Mouse (Mus musculus) kidney, embryonic 15.5 days (tissue): ENCODE results near the gene Magi1. TPM values are rescaled to one million over a fixed set of nuclear protein-coding genes. Genes with fewer than 3 reads are reported as not detected.

Experiments used
- ATAC-seq: fragments of 200-750 bp; cut with Nextera tagmentation; replicated peaks from 2 replicates; pipeline ENCODE4 v1.8.0; 2017; ENCODE audit warnings: moderate TSS enrichment; ENCODE audit not compliant: low FRiP score
- H3K27ac ChIP-seq: fragments of 300-500 bp; sonication (generic); 2 replicates; pipeline ENCODE4 v1.5.1; 2015; ENCODE audit warnings: mild to moderate bottlenecking, inconsistent platforms
- H3K27me3 ChIP-seq: fragments of 300-500 bp; sonication (generic); 2 replicates; pipeline ENCODE4 v1.6.1; 2015; ENCODE audit warnings: inconsistent platforms
- H3K36me3 ChIP-seq: fragments of 300-500 bp; sonication (generic); 2 replicates; pipeline ENCODE4 v1.6.1; 2015; ENCODE audit warnings: inconsistent platforms
- H3K4me1 ChIP-seq: fragments of 300-500 bp; sonication (generic); 2 replicates; pipeline ENCODE4 v1.6.1; 2015; ENCODE audit warnings: inconsistent platforms
- H3K4me2 ChIP-seq: fragments of 300-500 bp; sonication (generic); 2 replicates; pipeline ENCODE4 v1.6.1; 2015; ENCODE audit warnings: moderate library complexity, mild to moderate bottlenecking, inconsistent platforms
- H3K4me3 ChIP-seq: fragments of 300-500 bp; sonication (generic); replicated peaks from 2 replicates; pipeline ENCODE4 v1.5.1; 2015; ENCODE audit warnings: mild to moderate bottlenecking, inconsistent platforms
- H3K9ac ChIP-seq: fragments of 300-500 bp; sonication (generic); 2 replicates; pipeline ENCODE4 v1.6.1; 2015; ENCODE audit warnings: mild to moderate bottlenecking, inconsistent platforms
- H3K9me3 ChIP-seq: fragments of 300-500 bp; sonication (generic); replicated peaks from 2 replicates; pipeline ENCODE4 v1.6.1; 2016; ENCODE audit warnings: inconsistent platforms
- WGBS: fragments of 180-500 bp; shearing (Covaris S2); methylation state at CpG from one replicate; pipeline ENCODE4 v1.1.7; 2015; ENCODE audit warnings: mixed read lengths; 5-methylcytosine and 5-hydroxymethylcytosine counted together
- polyA plus RNA-seq: library from polyadenylated mRNA; unstranded; fragments of >200 nt; fragmentation: Nextera tagmentation; extraction: Ambion mirVana; gene quantifications from 2 replicates; pipeline ENCODE4 v1.2.1, GENCODE M21; 2015

Magi1 gene
- polyA plus RNA-seq, 1 experiment from 2014 or later, result 9.8 TPM

DNA sequence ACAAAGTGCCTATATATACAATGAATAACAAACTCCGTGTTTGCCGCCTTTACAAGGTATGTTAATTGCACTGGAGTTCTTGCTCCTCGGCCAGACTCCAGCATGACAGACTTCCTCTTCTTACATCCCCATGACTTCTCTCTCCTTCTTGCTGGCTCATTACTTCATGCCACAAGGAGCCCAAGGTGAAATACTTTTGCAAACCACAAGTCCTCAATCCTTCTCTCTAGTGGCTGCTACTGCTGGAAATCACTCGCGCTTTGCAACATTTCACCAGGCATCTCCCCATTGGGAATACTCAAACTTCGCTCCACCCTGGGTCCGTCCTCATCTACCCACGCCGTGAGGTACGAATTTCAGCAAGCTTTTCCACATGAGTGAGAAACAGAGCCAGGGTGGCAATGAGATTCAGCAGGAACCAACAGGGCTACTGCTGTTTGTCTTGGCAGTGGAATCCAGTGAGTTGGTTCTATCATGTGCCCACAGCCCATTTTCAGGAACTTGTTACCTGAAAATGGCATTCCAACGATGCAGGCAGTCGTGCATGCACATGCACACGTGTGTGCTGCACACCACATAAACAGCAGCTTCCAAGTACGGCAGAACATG, 88.3 kb downstream of the Magi1 start:
- Histone ChIP-seq H3K9ac (no peak overlapping the region), H3K27ac (0 out of 2 replicates have a peak overlapping the region, but pooled peaks have one; percentile 3), H3K27me3 (no peaks in the 10 kb centered on the region), H3K9me3 (no peaks in the 10 kb centered on the region), H3K4me3 (no peak overlapping the region), H3K4me1 (peaks cover 32% of the 10 kb centered on the region), H3K4me2 (no peak overlapping the region), H3K36me3 (no peaks in the 10 kb centered on the region)
- 77% methylated on average over 14 of the region's 14 CpGs for WGBS
- no peak for ATAC-seq

DNA sequence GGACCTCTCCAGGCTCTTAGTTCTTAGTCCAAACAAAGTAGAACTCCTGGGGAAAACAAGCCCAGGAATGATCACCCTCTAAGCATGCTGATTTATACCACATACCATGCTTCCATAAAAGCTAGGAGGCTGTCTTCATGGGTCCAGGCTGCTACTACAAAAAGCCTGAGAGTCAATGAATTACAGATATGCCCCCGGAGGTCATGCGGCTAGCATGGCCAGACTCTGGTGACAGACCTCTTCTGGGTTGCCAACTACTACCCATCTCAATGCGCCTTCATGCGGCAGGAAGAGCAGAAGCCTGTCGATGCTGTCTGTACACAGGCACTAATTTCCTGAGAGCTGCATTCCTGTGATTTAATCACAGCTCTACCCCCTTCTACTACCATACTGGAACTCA, 92.9 kb downstream of the Magi1 start:
- peaks cover 52% of the 10 kb centered on the region for H3K4me1 ChIP-seq
- H3K9ac ChIP-seq, result no peak overlapping the region
- no peak overlapping the region for H3K4me3 ChIP-seq
- H3K4me2 ChIP-seq, result no peak overlapping the region
- peak; percentile 62 for ATAC-seq
- no peaks in the 10 kb centered on the region for H3K9me3 ChIP-seq
- H3K27ac ChIP-seq, result peak overlapping the region; percentile 25; the same call in 1 of the 2 replicates
- H3K36me3 ChIP-seq, result no peaks in the 10 kb centered on the region
- H3K27me3 ChIP-seq, result no peaks in the 10 kb centered on the region
- WGBS, result 55% methylated on average over 5 of the region's 5 CpGs

DNA sequence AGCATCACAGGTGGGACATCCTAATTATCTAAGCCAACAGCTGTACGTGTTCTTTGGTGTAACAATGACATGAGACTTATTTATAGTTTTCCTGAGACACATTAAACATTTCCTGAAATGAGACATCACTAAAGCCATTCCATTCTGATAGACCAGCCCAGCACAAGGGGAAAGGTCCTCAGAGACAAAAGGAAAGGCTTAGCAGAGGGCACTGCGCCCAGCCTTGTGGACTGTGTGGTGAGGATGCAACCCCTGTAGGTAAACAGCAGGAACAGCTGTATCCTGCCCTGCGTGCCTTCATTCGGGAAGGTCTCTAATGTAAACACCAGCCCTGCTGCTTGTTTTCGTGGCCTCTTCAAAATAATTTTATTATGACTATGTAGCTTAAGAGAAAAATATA, 94.3 kb downstream of the Magi1 start:
- Histone ChIP-seq H3K36me3 (no peaks in the 10 kb centered on the region), H3K4me1 (peaks cover 52% of the 10 kb centered on the region), H3K4me2 (no peak overlapping the region), H3K27me3 (no peaks in the 10 kb centered on the region), H3K9ac (no peak overlapping the region), H3K4me3 (no peak overlapping the region), H3K9me3 (no peaks in the 10 kb centered on the region), H3K27ac (0 out of 2 replicates have a peak overlapping the region, but pooled peaks have one; percentile 28)
- peak; percentile 62; the same call in 1 of the 2 replicates for ATAC-seq
- 40% methylated on average over 5 of the region's 5 CpGs for WGBS

DNA sequence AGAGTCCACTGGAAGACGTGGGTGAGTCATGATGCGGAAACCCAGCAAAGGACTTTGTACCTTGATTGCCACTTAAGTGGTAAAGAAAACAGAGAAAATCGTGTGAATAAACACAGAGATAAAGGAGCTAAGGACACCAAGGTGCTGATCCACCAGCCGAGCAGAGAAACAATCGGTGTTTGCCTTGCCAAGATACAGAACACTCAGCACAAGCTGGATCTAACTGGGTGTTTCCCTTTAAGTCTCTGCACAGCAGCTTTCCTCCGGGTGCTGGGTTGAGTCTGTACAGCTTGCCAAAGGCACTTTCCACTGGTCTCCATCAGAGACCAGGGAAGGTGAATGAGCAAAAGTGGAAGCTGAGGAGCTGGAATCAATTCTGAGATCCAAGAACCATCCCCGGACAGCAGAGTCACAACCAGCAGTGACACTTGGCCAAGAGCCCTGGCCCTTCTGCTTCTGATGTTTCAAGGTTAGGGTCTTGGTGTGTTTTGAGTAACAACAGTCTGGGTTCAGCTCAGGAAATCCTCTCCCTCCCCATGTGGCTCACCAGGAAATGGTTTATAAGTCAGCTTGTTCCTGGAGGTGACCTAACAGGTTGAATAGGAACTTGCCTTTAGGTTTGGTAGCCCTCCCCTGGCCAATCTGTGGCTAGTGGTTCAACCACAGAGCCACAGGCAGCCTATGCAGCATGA, 96.9 kb downstream of the Magi1 start:
- H3K9ac ChIP-seq, result no peak overlapping the region
- 0 out of 2 replicates have a peak overlapping the region, but pooled peaks have one; percentile 10 for H3K4me2 ChIP-seq
- H3K27me3 ChIP-seq, result no peaks in the 10 kb centered on the region
- H3K4me1 ChIP-seq, result peaks cover 73% of the 10 kb centered on the region
- no peak overlapping the region for H3K4me3 ChIP-seq
- no peaks in the 10 kb centered on the region for H3K9me3 ChIP-seq
- no peaks in the 10 kb centered on the region for H3K36me3 ChIP-seq
- 20% methylated on average over 7 of the region's 7 CpGs for WGBS
- H3K27ac ChIP-seq, result peak overlapping the region; percentile 66
- ATAC-seq, result no peak

DNA sequence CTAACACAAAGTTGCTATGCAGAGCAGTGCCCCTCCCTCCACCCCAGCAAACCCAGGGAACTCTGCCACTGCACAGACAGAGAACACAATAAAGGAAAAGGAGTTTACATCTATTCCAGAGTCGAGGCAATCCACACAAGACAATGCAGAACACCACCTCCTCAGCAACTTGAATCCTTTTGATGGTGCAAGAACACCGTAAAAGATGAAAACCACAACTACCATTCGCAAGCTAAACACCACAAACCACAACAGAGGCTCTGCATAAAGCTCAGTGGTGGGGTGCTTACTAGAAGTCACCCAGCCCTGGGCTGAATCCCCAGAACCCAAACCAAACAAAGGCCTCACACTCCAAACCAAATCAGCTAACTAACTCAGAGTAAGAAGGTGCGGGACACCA, 99.4 kb downstream of the Magi1 start:
- no peaks in the 10 kb centered on the region for H3K36me3 ChIP-seq
- 70% methylated on average over 4 of the region's 4 CpGs for WGBS
- no peaks in the 10 kb centered on the region for H3K27me3 ChIP-seq
- H3K4me3 ChIP-seq, result no peak overlapping the region
- no peak overlapping the region for H3K9ac ChIP-seq
- no peaks in the 10 kb centered on the region for H3K9me3 ChIP-seq
- no peak overlapping the region for H3K4me2 ChIP-seq
- H3K27ac ChIP-seq, result peak overlapping the region; percentile 78
- H3K4me1 ChIP-seq, result peaks cover 62% of the 10 kb centered on the region
- no peak for ATAC-seq

DNA sequence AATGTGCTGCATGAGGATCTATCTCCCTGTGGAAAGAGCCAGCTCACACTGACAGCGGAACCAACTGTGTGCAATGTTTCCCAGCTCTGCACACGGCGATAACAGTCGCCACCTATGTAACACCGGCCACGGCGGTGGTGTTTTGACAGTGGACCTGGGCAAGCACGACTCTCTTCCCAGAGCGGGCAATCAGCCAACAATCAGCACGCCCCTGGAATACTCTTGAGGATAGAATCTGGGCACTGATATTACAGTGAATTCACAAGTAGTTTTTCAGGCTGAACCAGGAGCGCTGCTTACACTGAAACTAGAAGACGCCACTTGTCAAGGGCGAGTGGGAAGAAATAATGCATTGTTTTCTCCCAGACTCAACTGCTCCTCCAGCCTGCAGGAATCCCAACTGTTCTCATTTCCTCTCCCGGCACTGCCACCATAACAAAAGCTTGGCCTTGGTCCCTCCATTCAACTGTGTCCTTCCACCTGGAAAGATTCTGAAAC, 100.3 kb downstream of the Magi1 start:
- WGBS, result 59% methylated on average over 14 of the region's 14 CpGs
- H3K4me3 ChIP-seq, result no peak overlapping the region

DNA sequence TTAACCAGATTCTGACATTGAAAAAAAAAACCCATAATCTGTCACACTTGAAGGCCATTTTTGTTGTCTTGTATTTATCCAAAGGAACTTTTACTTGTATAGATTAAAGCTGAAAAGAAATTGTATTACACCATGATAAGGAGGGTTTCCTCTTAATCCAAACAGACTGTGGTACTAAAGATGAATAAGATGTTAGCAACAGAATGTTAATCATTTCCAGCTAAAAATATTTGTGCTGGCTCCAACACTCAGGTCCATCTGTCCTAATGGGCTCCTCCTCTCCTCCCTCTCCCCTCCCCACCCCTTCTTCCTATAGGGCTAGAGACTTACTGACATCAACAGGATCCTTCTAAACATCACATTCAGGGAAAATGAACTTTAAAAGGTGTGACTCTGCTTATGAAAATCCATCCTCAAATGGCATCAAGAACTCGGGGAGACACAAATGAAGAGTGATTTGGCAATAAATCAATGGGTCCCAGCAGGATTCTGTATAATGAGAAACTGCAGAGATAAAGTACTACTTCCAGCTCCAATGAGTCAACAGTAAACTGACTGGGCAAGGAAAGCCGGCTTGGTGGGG, 102.0 kb downstream of the Magi1 start:
- peaks cover 65% of the 10 kb centered on the region for H3K4me1 ChIP-seq
- H3K36me3 ChIP-seq, result no peaks in the 10 kb centered on the region
- WGBS, result 16% methylated on average over 2 of the region's 2 CpGs

More for the DNA sequence above, 100.3 kb downstream of the Magi1 start:
- Histone ChIP-seq H3K4me2 (peak overlapping the region; percentile 28; the same call in 1 of the 2 replicates), H3K36me3 (no peaks in the 10 kb centered on the region), H3K27ac (peak overlapping the region; percentile 78), H3K27me3 (no peaks in the 10 kb centered on the region), H3K9ac (no peak overlapping the region), H3K4me1 (peaks cover 60% of the 10 kb centered on the region), H3K9me3 (no peaks in the 10 kb centered on the region)
- ATAC-seq, result peak; percentile 44; the same call in 1 of the 2 replicates

DNA sequence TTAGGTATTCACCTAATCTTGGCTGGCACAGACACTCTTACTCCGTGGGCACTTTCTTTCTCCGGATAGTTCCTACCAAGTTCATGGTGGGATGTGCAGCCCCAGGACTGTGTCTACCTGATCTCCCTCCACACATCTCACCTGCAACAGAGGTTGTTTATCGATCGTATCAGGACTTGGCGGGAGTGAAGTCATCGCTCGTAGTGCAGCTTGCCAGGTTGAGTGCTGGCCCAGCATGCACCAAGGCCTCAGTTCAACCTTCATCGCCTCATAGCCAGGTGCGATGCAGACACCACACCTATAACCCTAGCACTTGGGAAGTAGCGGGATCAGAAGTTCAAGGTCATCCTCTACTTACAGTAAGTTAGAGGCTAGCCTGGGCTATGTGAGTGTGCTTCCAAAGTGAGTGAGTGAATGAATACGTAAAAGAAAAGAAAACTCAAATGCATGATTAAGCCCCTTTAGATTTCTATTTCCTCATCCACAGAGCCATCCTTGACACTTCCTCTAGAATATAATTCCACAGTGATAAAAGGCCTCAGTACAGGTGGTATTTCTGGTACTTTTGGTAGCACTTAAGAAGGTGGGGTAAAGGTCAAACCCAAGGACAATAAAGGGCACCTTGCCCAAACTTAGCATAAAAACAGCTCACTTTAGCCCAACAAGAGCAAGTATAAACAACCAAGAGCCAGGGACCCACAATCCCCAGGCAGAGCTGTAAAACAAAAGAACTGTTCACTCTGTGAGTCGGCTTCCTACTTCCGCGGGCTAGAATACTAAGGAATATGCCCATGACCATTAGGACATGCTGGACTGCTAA, 103.2 kb downstream of the Magi1 start:
- H3K9me3 ChIP-seq, result no peaks in the 10 kb centered on the region
- no peak for ATAC-seq
- no peaks in the 10 kb centered on the region for H3K36me3 ChIP-seq
- WGBS, result 92% methylated on average over 14 of the region's 14 CpGs
- H3K4me3 ChIP-seq, result no peak overlapping the region
- no peak overlapping the region for H3K27ac ChIP-seq
- H3K4me2 ChIP-seq, result no peak overlapping the region
- no peak overlapping the region for H3K9ac ChIP-seq
- H3K27me3 ChIP-seq, result no peaks in the 10 kb centered on the region
- H3K4me1 ChIP-seq, result peaks cover 63% of the 10 kb centered on the region

More for the DNA sequence above, 102.0 kb downstream of the Magi1 start:
- Histone ChIP-seq H3K27ac (peak overlapping the region; percentile 78; the same call in 1 of the 2 replicates), H3K27me3 (no peaks in the 10 kb centered on the region), H3K9ac (no peak overlapping the region), H3K4me3 (no peak overlapping the region), H3K4me2 (no peak overlapping the region), H3K9me3 (no peaks in the 10 kb centered on the region)
- no peak for ATAC-seq

DNA sequence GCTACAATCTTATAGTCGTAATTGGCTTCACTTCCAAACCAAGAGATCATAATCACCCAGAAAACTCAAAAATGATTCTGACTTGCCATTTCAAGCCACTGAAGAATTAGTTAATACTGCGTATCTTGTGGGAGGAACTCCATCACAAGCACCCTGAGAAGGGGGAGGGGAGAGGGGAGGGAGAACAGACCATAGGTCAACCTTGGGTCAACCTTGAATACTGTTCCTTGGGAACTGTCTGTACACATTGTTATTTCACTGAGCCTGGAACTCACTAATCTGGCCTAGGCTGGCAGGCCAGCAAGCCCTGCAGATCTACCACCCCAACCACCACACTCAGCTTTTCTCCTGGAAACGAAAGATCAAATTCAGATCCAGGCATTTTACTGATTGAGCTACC, 106.2 kb downstream of the Magi1 start:
- Histone ChIP-seq H3K4me3 (no peak overlapping the region), H3K27me3 (no peaks in the 10 kb centered on the region), H3K4me2 (no peak overlapping the region), H3K9ac (no peak overlapping the region), H3K9me3 (no peaks in the 10 kb centered on the region), H3K4me1 (peaks cover 38% of the 10 kb centered on the region), H3K36me3 (no peaks in the 10 kb centered on the region), H3K27ac (no peak overlapping the region)
- ATAC-seq, result no peak
- 80% methylated on average over 3 of the region's 3 CpGs for WGBS

DNA sequence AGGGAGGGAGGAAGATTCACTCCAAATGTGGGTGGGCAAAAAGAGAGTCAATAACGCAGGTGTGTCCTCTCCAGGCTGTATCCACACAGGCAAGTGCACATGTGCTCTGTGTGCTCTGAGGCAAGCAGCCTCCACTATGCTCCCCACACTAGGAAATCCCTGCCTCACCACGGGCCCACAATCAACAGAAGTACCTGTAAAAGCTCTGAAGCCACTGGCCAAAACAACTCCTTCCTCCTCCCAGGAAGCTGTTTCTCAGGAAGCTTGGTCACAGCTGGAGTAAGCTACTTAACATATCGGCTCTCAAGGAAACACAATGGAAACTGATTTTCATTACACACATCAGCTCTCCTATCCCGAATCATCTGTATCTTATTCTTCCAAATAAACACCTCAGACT, 107.0 kb downstream of the Magi1 start:
- peak overlapping the region; percentile 28; the same call in 1 of the 2 replicates for H3K27ac ChIP-seq
- H3K27me3 ChIP-seq, result no peaks in the 10 kb centered on the region
- H3K4me2 ChIP-seq, result no peak overlapping the region
- H3K9ac ChIP-seq, result no peak overlapping the region
- peaks cover 29% of the 10 kb centered on the region for H3K4me1 ChIP-seq
- H3K4me3 ChIP-seq, result no peak overlapping the region
- no peaks in the 10 kb centered on the region for H3K9me3 ChIP-seq
- ATAC-seq, result no peak
- no peaks in the 10 kb centered on the region for H3K36me3 ChIP-seq
- 32% methylated on average over 4 of the region's 4 CpGs for WGBS

DNA sequence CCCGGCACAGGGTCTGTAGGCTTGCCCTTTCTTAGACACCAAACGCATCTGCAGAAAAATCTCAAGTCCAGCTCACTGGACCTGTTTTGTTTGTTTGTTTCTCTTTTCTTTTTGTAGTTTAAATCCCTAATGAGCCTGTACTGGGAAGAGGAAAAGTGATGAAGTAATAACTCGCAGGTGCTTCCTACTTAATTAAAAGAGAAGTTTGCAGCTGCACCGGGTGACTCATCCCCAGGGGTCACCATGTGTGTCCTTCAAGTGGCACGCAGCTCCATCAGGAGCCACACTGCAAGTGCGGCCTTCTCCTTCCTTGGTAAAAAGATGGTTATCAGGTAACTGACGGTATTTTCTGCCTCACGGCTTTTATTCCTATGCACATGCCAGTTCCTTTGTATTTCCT, 112.5 kb downstream of the Magi1 start:
- peak overlapping the region; percentile 56; the same call in 1 of the 2 replicates for H3K27ac ChIP-seq
- no peaks in the 10 kb centered on the region for H3K36me3 ChIP-seq
- H3K4me3 ChIP-seq, result no peak overlapping the region
- no peaks in the 10 kb centered on the region for H3K27me3 ChIP-seq
- ATAC-seq, result no peak
- H3K9ac ChIP-seq, result no peak overlapping the region
- H3K4me2 ChIP-seq, result no peak overlapping the region
- peaks cover 21% of the 10 kb centered on the region for H3K4me1 ChIP-seq
- 48% methylated on average over 8 of the region's 8 CpGs for WGBS
- H3K9me3 ChIP-seq, result no peaks in the 10 kb centered on the region
